Mouse (Mus musculus) thymus, adult 2 months (tissue): ENCODE results near the gene Nsun6.

Experiments used
- CTCF ChIP-seq: fragments of 200-500 bp; IDR thresholded peaks from 2 replicates; pipeline ENCODE4 v1.5.1; 2012; ENCODE audit warnings: mild to moderate bottlenecking, control low read depth, low read length, moderate library complexity, borderline replicate concordance; ENCODE audit not compliant: control insufficient read depth, poor library complexity, insufficient read depth; ENCODE audit errors: extremely low read depth
- POLR2A ChIP-seq: fragments of 200-500 bp; IDR thresholded peaks from 2 replicates; pipeline ENCODE4 v1.6.1; 2012; ENCODE audit warnings: mild to moderate bottlenecking, low read length, control low read depth, moderate library complexity; ENCODE audit not compliant: control insufficient read depth, poor library complexity, insufficient read depth; ENCODE audit errors: extremely low read depth

GRCm38 (mm10) chr2:15040326-15040725 is 14.5 kb downstream of the Nsun6 start:
- TF ChIP-seq CTCF: no peak
- TF ChIP-seq POLR2A: no peak
